Mouse (Mus musculus) CH12.LX (cell line): Measurements from ENCODE around the gene Tedc1.

Source experiments
- CHD1 ChIP-seq: IDR thresholded peaks from 2 replicates; pipeline ENCODE4 v1.6.1; 2012; ENCODE audit warnings: low read depth, low read length, improper control_type of control experiment, inconsistent platforms
- CTCF ChIP-seq, 2 experiments: IDR thresholded peaks in 1 of 2; conservative IDR thresholded peaks in 1 of 2; 2 replicates each; pipeline ENCODE4 v1.5.1; 2011 to 2012; ENCODE audit warnings: low read depth in 2 of 2, low read length in 2 of 2, improper control_type of control experiment in 1 of 2, inconsistent platforms in 1 of 2, mild to moderate bottlenecking in 1 of 2, moderate library complexity in 1 of 2
- EP300 ChIP-seq: IDR thresholded peaks from 2 replicates; pipeline ENCODE4 v1.6.1; 2011; ENCODE audit warnings: low read length, improper control_type of control experiment
- ETS1 ChIP-seq: conservative IDR thresholded peaks from 2 replicates; pipeline ENCODE4 v1.6.1; 2012; ENCODE audit warnings: low read depth, mild to moderate bottlenecking, inconsistent platforms, low read length, improper control_type of control experiment, moderate library complexity
- HCFC1 ChIP-seq: IDR thresholded peaks from 2 replicates; pipeline ENCODE4 v1.6.1; 2012; ENCODE audit warnings: low read depth, mild to moderate bottlenecking, inconsistent platforms, low read length, improper control_type of control experiment
- IRF4 ChIP-seq: IDR thresholded peaks from 2 replicates; pipeline ENCODE4 v1.6.1; 2014; ENCODE audit warnings: low read depth, mild to moderate bottlenecking, inconsistent platforms, low read length, improper control_type of control experiment
- NELFE ChIP-seq: IDR thresholded peaks from 2 replicates; pipeline ENCODE4 v1.6.1; 2011; ENCODE audit warnings: low read depth, low read length, improper control_type of control experiment
- POLR2A ChIP-seq: IDR thresholded peaks from 2 replicates; pipeline ENCODE4 v1.6.1; 2011; ENCODE audit warnings: low read depth, mild to moderate bottlenecking, improper control_type of control experiment, low read length
- USF2 ChIP-seq: conservative IDR thresholded peaks from 2 replicates; pipeline ENCODE4 v1.6.1; 2011; ENCODE audit warnings: low read depth, low read length, improper control_type of control experiment
- ZKSCAN1 ChIP-seq: IDR thresholded peaks from 2 replicates; pipeline ENCODE4 v1.6.1; 2012; ENCODE audit warnings: low read depth, inconsistent platforms, low read length, improper control_type of control experiment, borderline replicate concordance

- TF ChIP-seq CTCF (conservative IDR thresholded peaks at IDR 0.05 in 1 of 2, IDR thresholded peaks at IDR 0.05 in 1 of 2; ENCODE audit: low read depth in 2 of 2, low read length in 2 of 2) (no peak), CHD1 (no peak), POLR2A (no peak), IRF4 (no peak), HCFC1 (no peak), USF2 (no peak), EP300 (no peak), ETS1 (no peak), ZKSCAN1 (no peak), NELFE (no peak)
Measured at GRCm38 (mm10) chr12:113141531-113141973, 14.7 kb upstream of the Tedc1 start.
